Comparison of ENCODE assay signal across 8 mouse cellular contexts in genomic region chr5:142921074-142921459, GRCm38 (mm10). TPM values are rescaled to one million over a fixed set of nuclear protein-coding genes. Genes with fewer than 3 reads are reported as not detected.
DNase-seq lines count a peak whose midpoint lies in the region; ATAC-seq and TF ChIP-seq lines count a peak whose summit lies in the region.
"Had no signal": no experiment of that assay in that cellular context is flagged by ENCODE, and none has a peak within 500 bp of the region (broad histone marks: within the 10 kb centered on the region; RNA-seq: fewer than 3 reads in every experiment).

No protein-coding gene starts in this region.

- peaks cover 13% of the 10 kb centered on the region for H3K4me1 ChIP-seq in kidney, embryonic 14.5 days (ENCODE audit: control insufficient read depth, insufficient read depth, low read length)
- peaks cover 24 to 36% of the 10 kb centered on the region in 2 experiments for H3K4me1 ChIP-seq in MEL (ENCODE audit: control insufficient read depth in 1 of 2, insufficient read depth in 2 of 2, low read length in 2 of 2)
- H3K4me1 ChIP-seq in intestine, embryonic 14.5 days (replicated peaks; ENCODE audit: control insufficient read depth, insufficient read depth, low read length), result peaks cover 5% of the 10 kb centered on the region

- no peak for DNase-seq in kidney, postnatal 10 days
- DNase-seq in MEL (ENCODE audit: low read depth, low spot score), result no peak
- no peak for DNase-seq in intestine, embryonic 14.5 days (ENCODE audit: low spot score)
- no peak for DNase-seq in cerebellum, postnatal 4 days (ENCODE audit: low spot score in 2 of 2)
- DNase-seq in embryo, embryonic 10 days (ENCODE audit: low spot score), result no peak
- DNase-seq: right cerebral cortex, postnatal 14 days had no signal

- TF ChIP-seq POLR2A in MEL (IDR thresholded peaks at IDR 0.05; ENCODE audit: control insufficient read depth in 1 of 2, insufficient read depth in 1 of 2, low read depth in 1 of 2, low read length in 2 of 2, poor library complexity in 1 of 2), result no peak

- peak overlapping the region; percentile 48; the same call in 1 of the 2 replicates for H3K27ac ChIP-seq in kidney, embryonic 14.5 days (ENCODE audit: low read depth, low read length)
- H3K27ac ChIP-seq in MEL (ENCODE audit: control insufficient read depth, low read depth, low read length), result peak overlapping the region; percentile 94
- H3K27ac ChIP-seq in intestine, embryonic 14.5 days (ENCODE audit: low read depth), result peak overlapping the region; percentile 51; the same call in 1 of the 2 replicates

- no peak overlapping the region for H3K4me2 ChIP-seq in kidney, embryonic 14.5 days (replicated peaks; ENCODE audit: low read depth, low read length)
- H3K4me2 ChIP-seq in intestine, embryonic 14.5 days (ENCODE audit: low read length), result no peak overlapping the region; the same call in 1 of the 2 replicates

- H3K9me3 ChIP-seq in kidney, embryonic 14.5 days (ENCODE audit: control insufficient read depth, low read length), result no peaks in the 10 kb centered on the region
- H3K9me3 ChIP-seq in MEL (replicated peaks; ENCODE audit: insufficient read depth, low read length), result no peaks in the 10 kb centered on the region
- no peaks in the 10 kb centered on the region for H3K9me3 ChIP-seq in intestine, embryonic 14.5 days (ENCODE audit: control insufficient read depth, low read length)

- no peak overlapping the region for H3K4me3 ChIP-seq in kidney, embryonic 14.5 days (ENCODE audit: low read length)
- peak overlapping the region; percentile 6 to 30 for H3K4me3 ChIP-seq in MEL (ENCODE audit: control insufficient read depth in 1 of 2, insufficient read depth in 1 of 2, low read depth in 2 of 2, low read length in 2 of 2)
- H3K4me3 ChIP-seq in intestine, embryonic 14.5 days (ENCODE audit: low read depth, low read length), result no peak overlapping the region

- TF ChIP-seq CTCF in MEL (IDR thresholded peaks at IDR 0.05 in 2 of 3, conservative IDR thresholded peaks at IDR 0.05 in 1 of 3; ENCODE audit: control insufficient read depth in 1 of 3, insufficient read depth in 1 of 3, low read depth in 2 of 3, low read length in 3 of 3, poor library complexity in 1 of 3, severe bottlenecking in 1 of 3), result no peak

- no peaks in the 10 kb centered on the region for H3K27me3 ChIP-seq in kidney, embryonic 14.5 days (ENCODE audit: control insufficient read depth, insufficient read depth, low read length)
- no peaks in the 10 kb centered on the region for H3K27me3 ChIP-seq in MEL (ENCODE audit: control insufficient read depth in 1 of 2, insufficient read depth in 2 of 2, low read length in 2 of 2)
- H3K27me3 ChIP-seq in intestine, embryonic 14.5 days (replicated peaks; ENCODE audit: control insufficient read depth, insufficient read depth, low read length), result no peaks in the 10 kb centered on the region

- TF ChIP-seq EP300 in MEL (IDR thresholded peaks at IDR 0.05; ENCODE audit: low read depth in 1 of 2, low read length in 2 of 2), result no peak

- H3K9ac ChIP-seq in kidney, embryonic 14.5 days (ENCODE audit: low read depth, low read length), result no peak overlapping the region
- H3K9ac ChIP-seq in MEL (ENCODE audit: control insufficient read depth, low read depth, low read length, poor library complexity, severe bottlenecking), result peak overlapping the region; percentile 48
- no peak overlapping the region for H3K9ac ChIP-seq in intestine, embryonic 14.5 days (ENCODE audit: low read length)

- H3K36me3 ChIP-seq in kidney, embryonic 14.5 days (ENCODE audit: control insufficient read depth, insufficient read depth, low read length), result no peaks in the 10 kb centered on the region
- H3K36me3 ChIP-seq in MEL (ENCODE audit: control insufficient read depth in 1 of 2, insufficient read depth in 2 of 2, low read length in 2 of 2), result peaks cover 0 to 32% of the 10 kb centered on the region in 2 experiments; a peak in 2 of 4 replicates
- no peaks in the 10 kb centered on the region for H3K36me3 ChIP-seq in intestine, embryonic 14.5 days (ENCODE audit: control insufficient read depth, insufficient read depth, low read length)

- no peak for TF ChIP-seq RAD21 in MEL (IDR thresholded peaks at IDR 0.05; ENCODE audit: low read depth, low read length)

- no peaks in the 10 kb centered on the region; the same call in 1 of the 2 replicates for H3K79me2 ChIP-seq in MEL (ENCODE audit: control insufficient read depth, insufficient read depth, low read length, poor library complexity)

- no peak for ATAC-seq in kidney, embryonic 14.5 days (ENCODE audit: low FRiP score, low TSS enrichment)
- peak; percentile 57 for ATAC-seq in intestine, embryonic 14.5 days (replicated peaks; ENCODE audit: low FRiP score, low TSS enrichment, low read depth)
- ATAC-seq in megakaryocyte progenitor cell, adult 5-6 weeks (replicated peaks; ENCODE audit: poor library complexity), result peak; percentile 35

- 60% methylated on average over 6 of the region's 6 CpGs for WGBS in kidney, embryonic 14.5 days
- WGBS in intestine, embryonic 14.5 days, result 56% methylated on average over 6 of the region's 6 CpGs

TF ChIP-seq in MEL, 35 proteins besides CTCF, POLR2A, EP300 and RAD21:
- TF ChIP-seq TAL1 (IDR thresholded peaks at IDR 0.05; ENCODE audit: low read length), result no peak
- TF ChIP-seq SIN3A (IDR thresholded peaks at IDR 0.05; ENCODE audit: low read length), result no peak
- no peak for TF ChIP-seq GABPA (IDR thresholded peaks at IDR 0.05; ENCODE audit: low read depth, low read length)
- no peak for TF ChIP-seq ETS1 (IDR thresholded peaks at IDR 0.05; ENCODE audit: low read depth, low read length)
- no peak for TF ChIP-seq USF2 (IDR thresholded peaks at IDR 0.05; ENCODE audit: borderline replicate concordance in 1 of 2, insufficient read depth in 1 of 2, low read depth in 1 of 2, low read length in 2 of 2)

RNA-seq across cellular contexts. Expression of gene Actb, which starts 14.5 kb away (rescaled TPM):
- 14,375 and 16,963 TPM in 2 replicates for polyA plus RNA-seq in kidney, embryonic 14.5 days (2014; fragmentation: Nextera tagmentation; extraction: Ambion mirVana)
- 3,019 and 3,042 TPM in 2 replicates for total RNA-seq in MEL (2012; rRNA removed)
- 1,000 to 10,000 TPM; 1,403 to 4,417 TPM for polyA plus RNA-seq in MEL (2012; ENCODE audit: insufficient read depth in 1 of 2, insufficient read length in 2 of 2, low read depth in 1 of 2, low replicate concordance in 2 of 2, missing spikeins in 1 of 2)
- polyA plus RNA-seq in intestine, embryonic 14.5 days (2014; fragmentation: Nextera tagmentation; extraction: Ambion mirVana), result 15,561 and 16,510 TPM in 2 replicates
- 5,014 and 5,318 TPM in 2 replicates for total RNA-seq in megakaryocyte progenitor cell, adult 5-6 weeks (2015)
- 3,372 and 3,558 TPM in 2 replicates for total RNA-seq in megakaryocyte progenitor cell, adult 5-6 weeks (2017)

RNA-seq across cellular contexts. Expression of gene Fbxl18, which starts 25.8 kb away (rescaled TPM):
- polyA plus RNA-seq in kidney, embryonic 14.5 days (2014; fragmentation: Nextera tagmentation; extraction: Ambion mirVana), result 11.7 and 14.6 TPM in 2 replicates
- total RNA-seq in MEL (2012; rRNA removed), result 3.9 and 4.6 TPM in 2 replicates
- 1 to 10 TPM in 1 of 2 experiments, not detected in 1; 7.4 TPM for polyA plus RNA-seq in MEL (2012; ENCODE audit: insufficient read depth in 1 of 2, insufficient read length in 2 of 2, low read depth in 1 of 2, low replicate concordance in 2 of 2, missing spikeins in 1 of 2)
- polyA plus RNA-seq in intestine, embryonic 14.5 days (2014; fragmentation: Nextera tagmentation; extraction: Ambion mirVana), result 10.3 and 10.8 TPM in 2 replicates
- total RNA-seq in megakaryocyte progenitor cell, adult 5-6 weeks (2015), result 1.9 and 2.2 TPM in 2 replicates
- 2.4 and 2.6 TPM in 2 replicates for total RNA-seq in megakaryocyte progenitor cell, adult 5-6 weeks (2017)

RNA-seq across cellular contexts. Expression of gene Fscn1, which starts 39.1 kb away (rescaled TPM):
- 312 and 390 TPM in 2 replicates for polyA plus RNA-seq in kidney, embryonic 14.5 days (2014; fragmentation: Nextera tagmentation; extraction: Ambion mirVana)
- total RNA-seq in MEL (2012; rRNA removed), result not detected in 2 replicates
- not detected for polyA plus RNA-seq in MEL (2012; ENCODE audit: insufficient read depth in 1 of 2, insufficient read length in 2 of 2, low read depth in 1 of 2, low replicate concordance in 2 of 2, missing spikeins in 1 of 2)
- 230 and 247 TPM in 2 replicates for polyA plus RNA-seq in intestine, embryonic 14.5 days (2014; fragmentation: Nextera tagmentation; extraction: Ambion mirVana)
- total RNA-seq in megakaryocyte progenitor cell, adult 5-6 weeks (2015), result 0.20 TPM in 1 of 2 replicates, not detected in the other
- total RNA-seq in megakaryocyte progenitor cell, adult 5-6 weeks (2017), result 0.10 TPM in 1 of 2 replicates, not detected in the other

Comparison
In these comparisons a context has a peak if more than half of its experiments do, and no peak if none do; other contexts are left out.
1. H3K4me3 ChIP-seq: peak in MEL (2 of 2); none in kidney, embryonic 14.5 days (single experiment) and intestine, embryonic 14.5 days (single experiment).
2. RNA of gene Fscn1, which starts 39.1 kb away (polyA plus RNA-seq): 312 to 390 TPM in kidney, embryonic 14.5 days and 230 to 247 TPM in intestine, embryonic 14.5 days; not detected in MEL; every median in the first group is over 100 times any median in the second.
3. Peak in every context shown above with its lines, with median percentiles within 50 percentile points of each other: H3K27ac ChIP-seq.